Mouse (Mus musculus) testis, adult 2 months (tissue): ENCODE measurements at regions not wholly inside any gene's neighbourhood (a gene's known extent, or its start where the extent isn't known, plus 50 kb on each side); places are given as distances from the start of the nearest gene placed in this dataset.

ENCODE experiments used
- CTCF ChIP-seq: fragments of 200-500 bp; IDR thresholded peaks from 2 replicates; pipeline ENCODE4 v1.5.1; 2012; ENCODE audit warnings: low read depth, mild to moderate bottlenecking, inconsistent platforms, low read length, moderate library complexity; ENCODE audit not compliant: control insufficient read depth, insufficient read depth, insufficient replicate concordance
- POLR2A ChIP-seq: fragments of 200-500 bp; IDR thresholded peaks from 2 replicates; pipeline ENCODE4 v1.6.1; 2012; ENCODE audit warnings: low read depth, mild to moderate bottlenecking, inconsistent platforms, low read length, moderate library complexity; ENCODE audit not compliant: control insufficient read depth

GRCm38 (mm10) chr12:94245366-94245765 lies 1446.7 kb upstream of the Flrt2 start:
- no peak for TF ChIP-seq POLR2A
- no peak for TF ChIP-seq CTCF
